Mouse (Mus musculus): ENCODE results near the gene Maml3.

GRCm38 (mm10) chr3:51686316-51686715 is 418.6 kb downstream of the Maml3 start:
- TF ChIP-seq POLR2A (IDR thresholded peaks at IDR 0.05; ENCODE audit: borderline replicate concordance, low read depth, low read length) (no peak), CTCF (IDR thresholded peaks at IDR 0.05; ENCODE audit: low read depth, low read length) (no peak)
